Comparison of ENCODE assay signal across 9 mouse cellular contexts in the genomic region with DNA sequence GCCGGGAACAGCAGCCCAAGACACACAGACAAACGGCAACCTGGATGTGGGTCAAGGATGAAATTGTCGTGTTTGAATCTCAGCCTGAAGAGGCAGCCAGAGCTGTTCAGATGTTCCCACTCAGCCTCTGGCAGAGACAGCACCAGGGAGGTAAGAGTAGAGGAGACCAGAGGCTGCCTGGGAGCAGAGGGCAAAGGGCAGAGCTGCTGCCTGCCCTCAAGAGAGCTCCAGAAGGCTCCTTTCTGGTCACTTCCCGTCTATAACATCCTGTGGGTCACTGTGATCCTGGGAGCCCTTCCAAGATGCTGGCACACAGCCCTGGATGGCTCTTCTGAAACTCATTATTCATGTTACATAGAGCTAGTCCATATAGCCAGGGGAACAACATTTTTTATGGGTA.
DNase-seq lines count a peak whose midpoint lies in the region; ATAC-seq and TF ChIP-seq lines count a peak whose summit lies in the region.
"Had no signal": no experiment of that assay in that cellular context is flagged by ENCODE, and none has a peak within 500 bp of the region (broad histone marks: within the 10 kb centered on the region; RNA-seq: fewer than 3 reads in every experiment).

No protein-coding gene starts in this region.

- TF ChIP-seq EP300 in heart, postnatal 0 days (IDR thresholded peaks at IDR 0.05; ENCODE audit: low read depth), result no peak

- TF ChIP-seq CTCF in heart, postnatal 0 days (IDR thresholded peaks at IDR 0.05; ENCODE audit: low read depth), result no peak

- no peaks in the 10 kb centered on the region for H3K36me3 ChIP-seq in heart, postnatal 0 days (replicated peaks; ENCODE audit: control insufficient read depth, insufficient read depth, low read length)
- H3K36me3 ChIP-seq in hindbrain, embryonic 14.5 days (replicated peaks; ENCODE audit: control insufficient read depth, insufficient read depth), result no peaks in the 10 kb centered on the region

- WGBS in heart, postnatal 0 days, result 36% methylated on average over 4 of the region's 4 CpGs
- 50% methylated on average over 4 of the region's 4 CpGs for WGBS in hindbrain, embryonic 14.5 days

- H3K4me2 ChIP-seq in heart, postnatal 0 days (ENCODE audit: low read depth, low read length), result no peak overlapping the region
- H3K4me2 ChIP-seq in hindbrain, embryonic 14.5 days (replicated peaks), result no peak overlapping the region

- H3K9ac ChIP-seq in heart, postnatal 0 days (replicated peaks; ENCODE audit: low read depth, low read length), result no peak overlapping the region
- H3K9ac ChIP-seq in hindbrain, embryonic 14.5 days, result no peak overlapping the region

- intact Hi-C loops in heart, postnatal 36 days (cut with DNase I), result no loop called here

- no peak overlapping the region for H3K4me3 ChIP-seq in heart, postnatal 0 days (ENCODE audit: low read depth, low read length)
- no peak overlapping the region for H3K4me3 ChIP-seq in hindbrain, embryonic 14.5 days (replicated peaks; ENCODE audit: low read length)
- H3K4me3 ChIP-seq: erythroblast, embryonic 14.5 days had no signal

- peaks cover 6% of the 10 kb centered on the region; the same call in 1 of the 2 replicates for H3K4me1 ChIP-seq in heart, postnatal 0 days (ENCODE audit: control insufficient read depth, insufficient read depth)
- 0 out of 2 replicates have a peak, but pooled peaks cover 4% of the 10 kb centered on the region for H3K4me1 ChIP-seq in hindbrain, embryonic 14.5 days (replicated peaks; ENCODE audit: control insufficient read depth, insufficient read depth, low read length)

- peak; percentile 17; the same call in 1 of the 2 replicates for ATAC-seq in heart, postnatal 0 days (ENCODE audit: insufficient read depth, low read depth)
- ATAC-seq in hindbrain, embryonic 14.5 days (ENCODE audit: low FRiP score), result no peak

- DNase-seq in heart, postnatal 0 days (ENCODE audit: low spot score), result peak; percentile 11
- DNase-seq in heart, postnatal 36 days, result no peak
- peak; percentile 53 to 61 for DNase-seq in adrenal gland, postnatal 36 days
- no peak for DNase-seq in hindbrain, embryonic 14.5 days (ENCODE audit: low spot score)
- DNase-seq in lung, postnatal 10 days, result peak; percentile 65
- no peak for DNase-seq in Muller cell, postnatal 12 days (ENCODE audit: inconsistent ontology term)
- no peak for DNase-seq in left cerebral cortex, adult 18-20 months (ENCODE audit: low spot score in 2 of 2)
- no peak for DNase-seq in right cerebral cortex, postnatal 25 days

- H3K27ac ChIP-seq in heart, postnatal 0 days (ENCODE audit: low read depth), result no peak overlapping the region
- peak overlapping the region; percentile 57; the same call in 1 of the 2 replicates for H3K27ac ChIP-seq in hindbrain, embryonic 14.5 days

- H3K27me3 ChIP-seq in heart, postnatal 0 days (ENCODE audit: control insufficient read depth, insufficient read depth, low read length), result no peaks in the 10 kb centered on the region
- H3K27me3 ChIP-seq in hindbrain, embryonic 14.5 days (ENCODE audit: control insufficient read depth, insufficient read depth, low read length), result no peaks in the 10 kb centered on the region

- no peaks in the 10 kb centered on the region for H3K9me3 ChIP-seq in heart, postnatal 0 days (replicated peaks; ENCODE audit: control insufficient read depth, low read length)
- H3K9me3 ChIP-seq in hindbrain, embryonic 14.5 days (ENCODE audit: control insufficient read depth, low read length), result no peaks in the 10 kb centered on the region

Comparison
In these comparisons a context has a peak if more than half of its experiments do, and no peak if none do; other contexts are left out.
1. DNase-seq: peak in heart, postnatal 0 days (single experiment), adrenal gland, postnatal 36 days (2 of 2) and lung, postnatal 10 days (single experiment); none in heart, postnatal 36 days (0 of 2), hindbrain, embryonic 14.5 days (single experiment), Muller cell, postnatal 12 days (single experiment), left cerebral cortex, adult 18-20 months (0 of 2) and right cerebral cortex, postnatal 25 days (single experiment).